Mouse (Mus musculus) erythroblast, embryonic 14.5 days (primary cell): Measurements from ENCODE around the gene Atp2c1. TPM values are rescaled to one million over a fixed set of nuclear protein-coding genes. Genes with fewer than 3 reads are reported as not detected.

ENCODE experiments used
- H3K27me3 ChIP-seq: 2 replicates; pipeline ENCODE4 v1.6.1; 2012; ENCODE audit warnings: inconsistent platforms; ENCODE audit not compliant: control insufficient read depth
- H3K36me3 ChIP-seq: 2 replicates; pipeline ENCODE4 v1.6.1; 2012; ENCODE audit warnings: mild to moderate bottlenecking, inconsistent platforms; ENCODE audit not compliant: control insufficient read depth
- H3K4me1 ChIP-seq: 2 replicates; pipeline ENCODE4 v1.6.1; 2012; ENCODE audit warnings: inconsistent platforms; ENCODE audit not compliant: control insufficient read depth
- H3K4me3 ChIP-seq: replicated peaks from 2 replicates; pipeline ENCODE3; 2012; ENCODE audit warnings: moderate library complexity, mild to moderate bottlenecking, inconsistent platforms
- H3K9me3 ChIP-seq: 2 replicates; pipeline ENCODE4 v1.6.1; 2012; ENCODE audit warnings: low read length, inconsistent platforms, mixed read lengths; ENCODE audit not compliant: control insufficient read depth
- GATA1 ChIP-seq: IDR thresholded peaks from 2 replicates; pipeline ENCODE4 v1.6.1; 2012; ENCODE audit warnings: low read length, inconsistent platforms, mixed read lengths
- TAL1 ChIP-seq: IDR thresholded peaks from 3 replicates; pipeline ENCODE4 v1.6.1; 2012; ENCODE audit warnings: low read length, inconsistent platforms, mixed read lengths
- polyA plus RNA-seq: library from polyadenylated mRNA; stranded (reverse); fragments of >175 nt; gene quantifications from 2 replicates; pipeline ENCODE4 v1.2.3, GENCODE M21; 2012

The Atp2c1 gene
- polyA plus RNA-seq, 1 experiment: 0.32 TPM

DNA sequence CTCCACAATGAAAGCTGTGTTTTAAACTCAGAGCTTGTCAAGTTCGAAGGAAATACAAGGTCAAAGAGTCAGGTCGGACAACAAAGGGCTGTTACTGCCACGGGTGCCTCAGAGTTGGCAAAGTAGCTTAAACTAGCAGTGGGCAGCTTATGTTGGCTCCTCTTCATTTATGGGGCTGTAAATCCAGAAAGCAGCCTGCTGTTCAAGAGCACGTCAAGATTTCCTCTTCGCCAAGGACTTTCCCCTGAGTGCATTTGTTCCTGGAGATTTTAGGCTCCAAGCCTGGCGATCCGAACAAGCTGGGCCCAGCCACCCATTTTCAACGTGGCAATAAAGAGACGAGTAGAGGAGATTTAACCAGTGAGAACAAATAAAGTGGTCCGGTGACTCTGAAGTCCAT is 9.8 kb upstream of the Atp2c1 start:
- Histone ChIP-seq H3K4me3 (no peak overlapping the region), H3K27me3 (no peaks in the 10 kb centered on the region), H3K4me1 (no peaks in the 10 kb centered on the region), H3K9me3 (no peaks in the 10 kb centered on the region), H3K36me3 (no peaks in the 10 kb centered on the region)
- no peak for TF ChIP-seq TAL1
- no peak for TF ChIP-seq GATA1

DNA sequence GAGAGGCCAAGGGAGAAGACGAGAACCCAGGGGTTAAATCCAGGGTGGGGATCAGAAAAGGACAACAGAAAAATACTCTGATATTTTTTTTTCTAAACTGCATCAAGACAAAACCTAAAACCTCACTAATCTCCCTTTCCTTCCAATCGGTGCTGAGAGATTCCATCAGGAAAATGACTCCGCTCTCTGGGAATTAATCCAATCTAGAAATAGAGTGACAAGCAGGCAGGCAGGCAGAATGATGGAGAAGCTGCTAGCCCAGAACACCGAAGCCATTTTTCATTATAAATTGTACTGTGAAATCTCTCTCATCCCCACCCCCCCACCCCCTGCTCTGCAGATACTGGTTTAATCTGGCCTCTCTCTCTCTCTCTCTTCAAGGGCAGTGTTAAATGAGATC is 1.8 kb downstream of the Atp2c1 start:
- no peaks in the 10 kb centered on the region for H3K27me3 ChIP-seq
- H3K36me3 ChIP-seq: no peaks in the 10 kb centered on the region
- TF ChIP-seq TAL1 (no peak), GATA1 (no peak)
- peaks cover 29% of the 10 kb centered on the region for H3K4me1 ChIP-seq
- H3K4me3 ChIP-seq: no peak overlapping the region
- no peaks in the 10 kb centered on the region for H3K9me3 ChIP-seq

DNA sequence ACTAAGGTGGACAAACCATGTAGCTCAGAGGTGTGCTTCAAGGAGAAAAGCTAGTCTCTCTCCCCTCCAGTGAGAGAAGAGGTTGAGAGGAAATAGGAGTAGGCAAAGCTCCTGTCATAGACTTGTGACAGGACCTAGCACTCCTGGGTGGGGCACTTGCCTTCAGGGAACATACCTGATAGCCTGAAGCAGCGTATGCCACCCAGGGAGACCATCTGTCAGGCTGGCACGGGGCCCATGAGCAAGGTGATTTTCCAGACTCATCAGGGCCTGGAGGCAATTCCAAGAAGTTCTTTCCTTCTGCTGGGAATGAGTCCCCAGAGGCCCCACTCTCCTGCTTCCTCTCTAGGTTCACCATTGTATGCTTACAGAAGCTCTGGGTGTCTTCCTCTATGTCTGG is 4.1 kb downstream of the Atp2c1 start:
- Histone ChIP-seq H3K4me3 (no peak overlapping the region), H3K36me3 (no peaks in the 10 kb centered on the region), H3K27me3 (no peaks in the 10 kb centered on the region), H3K4me1 (peaks cover 32% of the 10 kb centered on the region), H3K9me3 (no peaks in the 10 kb centered on the region)
- TF ChIP-seq GATA1 (no peak), TAL1 (no peak)

DNA sequence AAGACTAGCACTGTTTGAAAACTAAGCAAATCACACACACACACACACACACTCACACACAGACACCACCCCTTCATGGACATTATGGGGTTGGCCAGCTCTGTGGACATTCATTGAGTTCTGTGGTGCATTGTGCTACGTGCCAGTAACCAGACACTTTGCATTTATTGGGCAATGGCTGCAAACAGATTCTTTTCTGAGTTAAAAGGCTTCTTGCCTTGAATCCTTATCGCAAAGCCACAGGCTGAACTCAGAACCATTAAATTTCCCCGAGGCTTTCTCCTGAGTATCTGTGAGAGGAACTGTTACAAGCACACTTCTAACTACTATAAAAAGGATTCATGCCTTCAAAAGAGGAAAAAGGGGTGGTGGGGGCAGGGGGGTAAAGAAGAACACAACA is 5.1 kb downstream of the Atp2c1 start:
- no peaks in the 10 kb centered on the region for H3K27me3 ChIP-seq
- no peak overlapping the region for H3K4me3 ChIP-seq
- H3K9me3 ChIP-seq: no peaks in the 10 kb centered on the region
- no peaks in the 10 kb centered on the region for H3K36me3 ChIP-seq
- TF ChIP-seq GATA1 (no peak), TAL1 (no peak)
- peaks cover 32% of the 10 kb centered on the region for H3K4me1 ChIP-seq

DNA sequence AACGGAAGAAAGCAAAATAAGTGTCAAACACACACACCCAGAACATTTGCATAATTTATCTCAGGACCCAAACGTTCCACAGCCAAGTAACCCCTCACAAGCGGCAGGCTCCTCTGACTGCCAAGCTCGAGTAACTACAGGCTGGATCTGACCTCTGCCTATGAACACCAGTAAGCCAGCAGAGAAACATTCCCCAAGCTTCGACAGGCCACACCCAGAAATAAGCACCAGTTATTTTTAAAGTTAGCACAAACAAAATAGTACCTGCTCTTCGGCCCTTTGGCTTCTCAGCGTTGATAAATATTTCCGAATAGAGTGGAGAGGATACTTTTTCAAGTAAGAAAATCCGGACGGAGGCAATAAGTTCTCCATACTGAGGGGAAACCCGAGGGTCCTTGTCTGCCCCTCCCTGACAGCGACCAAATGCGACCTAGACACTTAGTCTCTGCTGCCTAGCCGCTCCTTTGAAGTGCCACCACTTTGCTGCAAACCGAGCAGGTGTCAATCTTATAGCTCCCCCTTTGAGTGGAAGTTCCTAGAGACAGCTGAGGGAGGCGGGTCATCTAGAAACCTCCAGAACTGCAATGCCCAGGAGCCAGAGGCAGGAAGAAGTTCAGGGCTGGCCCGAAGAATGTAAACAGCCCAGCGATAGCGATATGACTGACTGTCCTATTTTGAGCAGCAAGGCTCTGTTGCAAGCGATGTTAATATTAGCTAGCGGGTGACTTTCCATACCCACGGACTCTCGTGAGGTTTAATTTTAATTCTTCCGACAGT is 6.2 kb downstream of the Atp2c1 start:
- Histone ChIP-seq H3K4me3 (peak overlapping the region; percentile 60), H3K4me1 (peaks cover 32% of the 10 kb centered on the region), H3K36me3 (no peaks in the 10 kb centered on the region), H3K27me3 (no peaks in the 10 kb centered on the region), H3K9me3 (no peaks in the 10 kb centered on the region)
- TF ChIP-seq GATA1 (no peak), TAL1 (no peak)

DNA sequence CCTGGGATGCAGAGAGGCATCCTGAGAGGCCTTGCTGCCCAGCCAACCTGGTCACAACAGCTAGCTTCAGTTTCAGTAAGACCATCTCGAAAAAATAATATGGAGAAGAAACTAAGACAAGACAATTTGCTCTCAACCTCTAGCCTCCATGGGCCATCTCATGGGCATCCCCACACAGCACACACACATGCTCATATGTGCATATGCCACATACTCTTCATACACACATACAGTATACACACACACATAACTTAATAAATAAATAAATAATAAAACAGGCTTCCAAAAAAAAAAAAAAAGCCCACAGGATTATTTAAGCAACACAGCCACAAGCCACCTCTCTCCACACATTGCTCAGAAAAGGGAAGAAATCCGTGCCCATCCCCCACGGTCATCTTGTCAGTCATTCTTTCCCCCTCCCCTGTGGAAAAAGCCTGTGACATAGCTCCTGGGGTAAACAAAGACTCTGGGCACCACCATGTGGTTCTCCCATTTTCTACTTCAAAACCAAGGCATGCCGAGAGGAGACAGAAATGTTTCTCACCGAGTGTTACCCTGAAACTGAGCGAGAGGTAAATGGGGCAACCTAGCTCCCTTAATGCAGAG is 7.7 kb downstream of the Atp2c1 start:
- no peak overlapping the region for H3K4me3 ChIP-seq
- no peak for TF ChIP-seq TAL1
- TF ChIP-seq GATA1: no peak
- no peaks in the 10 kb centered on the region for H3K9me3 ChIP-seq
- no peaks in the 10 kb centered on the region for H3K36me3 ChIP-seq
- no peaks in the 10 kb centered on the region for H3K27me3 ChIP-seq
- H3K4me1 ChIP-seq: peaks cover 30% of the 10 kb centered on the region

DNA sequence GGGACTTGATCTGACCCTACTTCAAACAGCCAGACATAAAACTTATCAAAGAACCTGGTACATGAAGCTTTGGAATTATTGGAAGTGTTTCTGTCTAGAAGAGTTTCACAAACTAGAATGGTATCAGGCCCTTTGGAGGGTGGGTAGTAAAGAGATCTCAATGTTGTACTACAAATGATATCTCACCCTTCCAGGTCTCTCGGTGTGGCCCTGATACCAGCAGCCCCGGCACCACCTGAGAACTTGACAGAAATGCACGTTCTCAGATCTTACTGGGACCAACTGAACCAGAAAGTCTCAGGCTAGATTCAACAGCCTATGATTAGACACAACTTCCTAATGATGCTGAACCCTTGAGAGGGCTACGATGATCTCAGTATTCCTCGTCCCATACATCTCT is 23.4 kb downstream of the Atp2c1 start:
- no peak overlapping the region for H3K4me3 ChIP-seq
- H3K27me3 ChIP-seq: no peaks in the 10 kb centered on the region
- no peaks in the 10 kb centered on the region for H3K36me3 ChIP-seq
- H3K4me1 ChIP-seq: no peaks in the 10 kb centered on the region
- TF ChIP-seq TAL1 (no peak), GATA1 (no peak)
- H3K9me3 ChIP-seq: no peaks in the 10 kb centered on the region

DNA sequence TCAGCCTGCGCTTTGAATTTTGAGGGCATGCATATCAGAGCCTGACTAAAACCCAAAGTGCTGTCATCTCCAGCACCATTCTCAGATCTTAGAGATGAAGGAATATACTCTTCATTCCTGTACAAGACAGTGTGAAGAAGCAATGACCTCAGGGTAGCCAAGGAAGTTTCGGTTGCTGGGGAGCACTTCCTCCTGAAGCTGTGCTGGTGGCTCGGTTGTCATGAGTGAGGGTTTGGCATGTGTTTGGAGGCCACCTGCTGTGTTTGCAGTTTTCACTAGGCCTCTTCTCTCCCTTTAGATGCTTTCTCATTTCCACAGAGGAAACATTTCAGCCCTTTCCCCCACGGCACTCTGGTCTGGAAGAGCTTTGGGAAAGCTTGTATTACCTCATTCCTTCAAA is 24.7 kb downstream of the Atp2c1 start:
- no peak overlapping the region for H3K4me3 ChIP-seq
- TF ChIP-seq TAL1 (no peak), GATA1 (no peak)
- no peaks in the 10 kb centered on the region for H3K27me3 ChIP-seq
- H3K36me3 ChIP-seq: no peaks in the 10 kb centered on the region
- H3K9me3 ChIP-seq: no peaks in the 10 kb centered on the region
- H3K4me1 ChIP-seq: no peaks in the 10 kb centered on the region

DNA sequence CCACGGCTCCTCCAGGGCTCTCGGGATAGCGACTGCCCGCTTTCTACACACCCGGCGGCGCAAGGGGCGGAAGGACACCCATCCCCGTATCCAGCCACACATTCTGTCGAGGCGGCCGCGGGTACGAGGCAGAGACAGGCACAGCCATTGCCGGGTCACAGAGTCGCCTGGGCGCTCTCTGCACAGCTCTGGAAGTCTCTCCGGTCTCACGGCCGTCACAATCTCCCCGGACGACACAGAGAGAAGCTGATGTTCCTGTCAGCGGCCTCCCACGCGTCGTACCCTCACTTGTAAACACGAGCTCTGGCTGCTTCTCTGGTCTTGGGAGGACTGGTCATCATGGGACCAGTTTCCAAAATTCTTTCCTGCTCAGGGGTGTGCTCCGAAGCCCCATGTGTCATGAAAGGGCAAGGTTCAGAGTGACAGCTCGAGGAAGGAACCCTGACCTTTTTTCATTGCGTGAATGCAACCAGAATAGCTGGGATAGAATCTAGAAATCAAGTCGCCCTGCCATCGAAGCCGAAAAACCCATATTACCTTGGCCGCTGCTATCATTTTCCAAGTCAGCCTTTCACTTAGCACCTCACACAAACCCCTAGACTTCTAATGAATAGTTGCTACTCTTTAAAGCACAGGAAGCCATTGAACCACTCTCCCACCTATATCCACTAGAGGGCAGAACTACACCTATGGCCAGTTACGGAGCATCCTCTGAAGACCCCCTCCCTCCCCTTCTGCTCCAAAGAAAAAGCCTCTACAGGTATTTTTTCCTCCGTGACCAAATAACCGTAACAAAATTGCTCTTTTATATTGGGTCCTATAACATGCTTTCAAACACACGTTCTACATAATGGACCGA is 31.6 kb downstream of the Atp2c1 start:
- Histone ChIP-seq H3K9me3 (no peaks in the 10 kb centered on the region), H3K4me3 (peak overlapping the region; percentile 68), H3K27me3 (no peaks in the 10 kb centered on the region), H3K4me1 (peaks cover 21% of the 10 kb centered on the region), H3K36me3 (no peaks in the 10 kb centered on the region)
- TF ChIP-seq TAL1: no peak
- no peak for TF ChIP-seq GATA1
